Mouse (Mus musculus) liver, adult 2 months (tissue): Measurements from ENCODE around the gene Socs4. TPM values are rescaled to one million over a fixed set of nuclear protein-coding genes. Genes with fewer than 3 reads are reported as not detected.

Experiments used
- DNase-seq: peaks from one replicate; pipeline ENCODE4 v3.0.0-alpha.2; 2011; ENCODE audit warnings: low read depth, low spot score; ENCODE audit errors: extremely low read depth
- H3K27ac ChIP-seq: fragments of 200-500 bp; replicated peaks from 2 replicates; pipeline ENCODE4 v1.5.1; 2012; ENCODE audit warnings: low read depth, mild to moderate bottlenecking, control low read depth, inconsistent platforms, low read length; ENCODE audit not compliant: insufficient read depth
- H3K27me3 ChIP-seq: fragments of 200-500 bp; 2 replicates; pipeline ENCODE4 v1.6.1; 2012; ENCODE audit warnings: mild to moderate bottlenecking, moderate library complexity, low read length, inconsistent platforms; ENCODE audit not compliant: control insufficient read depth, insufficient read depth
- H3K36me3 ChIP-seq: fragments of 200-500 bp; 2 replicates; pipeline ENCODE4 v1.6.1; 2012; ENCODE audit warnings: low read length, inconsistent platforms; ENCODE audit not compliant: control insufficient read depth, insufficient read depth
- H3K4me1 ChIP-seq: fragments of 200-500 bp; 2 replicates; pipeline ENCODE4 v1.6.1; 2011; ENCODE audit warnings: low read length; ENCODE audit not compliant: control insufficient read depth, insufficient read depth
- H3K4me3 ChIP-seq: fragments of 200-500 bp; 2 replicates; pipeline ENCODE4 v1.5.1; 2011; ENCODE audit warnings: low read depth, mild to moderate bottlenecking, control low read depth, low read length, moderate library complexity; ENCODE audit not compliant: insufficient read depth
- H3K79me2 ChIP-seq: fragments of 200-500 bp; 2 replicates; pipeline ENCODE4 v1.6.1; 2012; ENCODE audit warnings: inconsistent platforms, mild to moderate bottlenecking, low read length, moderate library complexity; ENCODE audit not compliant: control insufficient read depth, insufficient read depth
- H3K9ac ChIP-seq: fragments of 200-500 bp; 2 replicates; pipeline ENCODE4 v1.6.1; 2012; ENCODE audit warnings: low read depth, mild to moderate bottlenecking, control low read depth, inconsistent platforms, low read length
- CTCF ChIP-seq: fragments of 200-500 bp; IDR thresholded peaks from 2 replicates; pipeline ENCODE4 v1.5.1; 2011; ENCODE audit warnings: low read depth, low read length, control low read depth
- POLR2A ChIP-seq: fragments of 200-500 bp; IDR thresholded peaks from 2 replicates; pipeline ENCODE4 v1.6.1; 2011; ENCODE audit warnings: low read length, control low read depth; ENCODE audit not compliant: insufficient read depth; ENCODE audit errors: extremely low read depth
- WGBS: fragments of 180-500 bp; shearing (Covaris S2); methylation state at CpG from one replicate; pipeline ENCODE4 v1.1.7; 2018; 5-methylcytosine and 5-hydroxymethylcytosine counted together
- polyA plus RNA-seq: library from polyadenylated mRNA; depleted of rRNA; stranded (reverse); fragments of >200 nt; gene quantifications from 2 replicates; pipeline ENCODE4 v1.2.3, GENCODE M21; 2012
- total RNA-seq: library from RNA; depleted of rRNA; stranded (reverse); fragments of >200 nt; gene quantifications from 2 replicates; pipeline ENCODE4 v1.2.3, GENCODE M21; 2014

Socs4 gene
- total and polyA plus RNA-seq, 2 experiments, result 2.1 to 8.3 TPM

DNA sequence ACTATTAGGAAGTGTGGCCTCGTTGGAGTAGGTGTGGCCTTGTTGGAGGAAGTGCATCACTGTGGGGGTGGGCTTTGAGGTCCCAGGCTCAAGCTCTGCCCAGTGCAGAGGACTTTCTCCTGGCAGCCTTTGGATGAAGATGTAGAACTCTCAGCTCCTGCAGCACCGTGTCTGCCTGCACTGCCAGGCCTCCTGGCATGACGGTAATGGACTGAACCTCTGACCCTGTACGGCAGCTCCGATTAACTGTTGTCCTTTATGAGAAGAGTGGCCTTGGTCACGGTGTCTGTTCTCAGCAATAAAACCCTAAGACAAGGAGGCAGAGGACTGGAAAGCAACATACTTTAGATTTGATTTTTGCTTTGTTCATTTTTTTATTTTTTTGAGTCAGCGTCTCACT, 40.2 kb upstream of the Socs4 start:
- WGBS, result 94% methylated on average over 7 of the region's 7 CpGs
- TF ChIP-seq POLR2A (no peak), CTCF (no peak)
- H3K36me3 ChIP-seq, result no peaks in the 10 kb centered on the region
- no peak overlapping the region for H3K4me3 ChIP-seq
- no peak overlapping the region for H3K9ac ChIP-seq
- no peak for DNase-seq
- H3K27ac ChIP-seq, result no peak overlapping the region
- H3K79me2 ChIP-seq, result no peaks in the 10 kb centered on the region
- no peaks in the 10 kb centered on the region for H3K27me3 ChIP-seq
- no peaks in the 10 kb centered on the region for H3K4me1 ChIP-seq

DNA sequence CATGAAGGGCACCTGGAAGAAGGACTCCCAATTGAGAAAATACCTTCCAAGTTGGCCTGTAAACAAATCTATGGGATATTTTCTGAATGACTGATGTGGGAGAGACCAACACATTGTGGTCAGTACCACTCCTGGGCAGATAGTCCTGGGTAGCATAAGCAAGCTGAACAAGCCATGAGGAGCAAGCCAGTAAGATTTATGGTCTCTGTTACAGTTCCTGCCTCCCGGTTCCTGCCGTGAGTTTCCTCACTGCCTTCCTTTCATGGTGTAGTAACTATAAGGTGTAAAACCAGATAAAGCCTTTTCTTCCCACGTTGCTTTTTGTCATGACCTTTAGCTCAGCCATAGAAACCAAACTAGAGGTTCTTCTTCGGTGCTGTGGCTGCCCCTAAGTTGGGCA, 39.4 kb upstream of the Socs4 start:
- no peak overlapping the region for H3K27ac ChIP-seq
- 91% methylated on average over 4 of the region's 4 CpGs for WGBS

DNA sequence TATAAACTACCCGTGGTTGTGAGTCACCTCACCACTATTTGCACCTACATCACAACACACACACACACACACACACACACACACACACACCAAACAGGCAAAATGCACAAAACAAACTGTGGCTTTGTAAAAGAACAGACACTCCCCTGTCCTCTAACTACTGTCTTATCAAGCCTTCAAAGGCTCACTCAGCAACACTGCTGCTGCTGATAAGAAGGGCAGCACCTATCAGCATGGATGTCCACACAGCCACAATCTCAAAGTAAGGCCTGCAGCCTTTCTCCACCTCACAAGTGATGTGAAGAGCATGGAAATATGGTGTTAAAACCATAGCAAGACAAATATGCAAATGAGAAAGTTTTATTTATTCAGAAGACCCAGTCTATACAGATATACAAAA, 36.1 kb upstream of the Socs4 start:
- H3K36me3 ChIP-seq, result no peaks in the 10 kb centered on the region

More for the DNA sequence above, 39.4 kb upstream of the Socs4 start:
- H3K4me3 ChIP-seq, result no peak overlapping the region
- H3K79me2 ChIP-seq, result no peaks in the 10 kb centered on the region
- DNase-seq, result no peak
- no peak overlapping the region for H3K9ac ChIP-seq
- no peaks in the 10 kb centered on the region for H3K27me3 ChIP-seq
- no peaks in the 10 kb centered on the region for H3K36me3 ChIP-seq
- H3K4me1 ChIP-seq, result no peaks in the 10 kb centered on the region
- no peak for TF ChIP-seq POLR2A
- TF ChIP-seq CTCF, result no peak

DNA sequence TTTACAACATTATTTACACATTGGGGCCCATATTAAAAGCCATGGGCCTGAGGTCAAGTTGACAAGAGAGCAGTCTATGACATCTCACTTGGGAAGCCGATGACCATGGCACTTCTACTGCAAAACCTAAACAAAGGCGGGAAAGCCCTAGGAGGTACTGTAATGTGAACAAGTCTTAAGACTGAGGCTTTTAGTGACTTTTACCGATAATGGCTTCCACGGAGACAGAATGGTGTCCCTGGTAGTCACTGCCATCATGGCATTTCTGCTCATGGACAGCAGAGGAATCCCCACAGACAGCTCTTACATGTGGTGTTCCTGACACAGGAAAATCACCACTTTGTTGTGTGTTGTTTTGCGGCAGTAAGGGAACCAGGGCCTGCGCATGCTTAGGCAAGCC, 35.7 kb upstream of the Socs4 start:
- no peak for DNase-seq
- Histone ChIP-seq H3K9ac (no peak overlapping the region), H3K4me1 (no peaks in the 10 kb centered on the region; the same call in 1 of the 2 replicates), H3K27me3 (no peaks in the 10 kb centered on the region), H3K36me3 (no peaks in the 10 kb centered on the region), H3K4me3 (no peak overlapping the region), H3K79me2 (no peaks in the 10 kb centered on the region), H3K27ac (no peak overlapping the region)
- 95% methylated on average over 6 of the region's 6 CpGs for WGBS
- TF ChIP-seq POLR2A (no peak), CTCF (no peak)

More for the DNA sequence above, 36.1 kb upstream of the Socs4 start:
- no peak for TF ChIP-seq CTCF
- TF ChIP-seq POLR2A, result no peak
- H3K4me3 ChIP-seq, result no peak overlapping the region
- no peaks in the 10 kb centered on the region for H3K27me3 ChIP-seq
- WGBS, result 79% methylated on average over 1 of the region's 1 CpGs
- DNase-seq, result no peak
- H3K9ac ChIP-seq, result no peak overlapping the region
- H3K4me1 ChIP-seq, result no peaks in the 10 kb centered on the region; the same call in 1 of the 2 replicates
- no peak overlapping the region for H3K27ac ChIP-seq
- H3K79me2 ChIP-seq, result no peaks in the 10 kb centered on the region

DNA sequence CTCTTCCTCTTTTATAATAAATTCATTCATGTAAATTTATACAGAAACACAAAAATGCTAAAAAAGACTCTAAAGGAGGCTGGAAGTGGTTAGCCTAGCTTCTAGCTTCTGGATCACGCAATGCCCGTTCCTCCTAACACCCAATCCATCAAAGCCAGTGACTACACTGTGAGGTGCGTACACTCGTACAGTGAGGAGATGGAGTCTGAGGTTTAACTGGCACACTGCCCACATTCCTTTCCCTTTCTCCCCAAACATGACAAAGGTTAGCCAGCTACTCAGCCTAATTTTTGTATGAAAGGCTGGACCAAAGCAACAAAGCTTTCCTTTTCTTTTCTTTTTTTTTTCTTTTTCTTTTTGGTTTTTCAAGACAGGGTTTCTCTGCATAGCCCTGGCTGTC, 34.0 kb upstream of the Socs4 start:
- no peaks in the 10 kb centered on the region for H3K36me3 ChIP-seq
- H3K4me3 ChIP-seq, result no peak overlapping the region
- peak; percentile 39 for DNase-seq
- no peaks in the 10 kb centered on the region for H3K79me2 ChIP-seq
- TF ChIP-seq POLR2A (no peak), CTCF (no peak)
- H3K27ac ChIP-seq, result no peak overlapping the region
- no peaks in the 10 kb centered on the region for H3K27me3 ChIP-seq
- WGBS, result 64% methylated on average over 4 of the region's 4 CpGs
- H3K9ac ChIP-seq, result no peak overlapping the region
- no peaks in the 10 kb centered on the region; the same call in 1 of the 2 replicates for H3K4me1 ChIP-seq

DNA sequence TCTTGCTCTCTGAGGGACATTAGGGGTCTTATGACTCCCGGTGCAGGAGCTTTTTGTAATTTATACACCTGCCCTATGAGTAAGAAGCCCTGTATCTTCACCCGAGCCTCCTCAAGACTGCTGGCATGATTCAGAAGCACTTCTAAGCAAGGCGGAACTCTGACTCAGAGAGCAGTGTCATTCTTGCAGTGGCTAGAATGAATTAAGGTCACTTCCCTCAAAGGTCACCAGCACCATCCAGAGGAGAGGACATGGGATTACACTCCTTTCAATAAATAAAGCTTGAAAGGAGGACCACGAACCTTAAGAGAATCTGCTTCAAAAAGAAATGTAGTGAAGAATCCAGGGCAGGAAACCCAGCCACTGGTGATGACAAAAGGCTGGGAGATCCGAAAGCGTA, 26.9 kb upstream of the Socs4 start:
- no peak overlapping the region for H3K4me3 ChIP-seq
- no peaks in the 10 kb centered on the region for H3K79me2 ChIP-seq
- no peak for TF ChIP-seq CTCF
- TF ChIP-seq POLR2A, result no peak
- H3K4me1 ChIP-seq, result no peaks in the 10 kb centered on the region
- WGBS, result 79% methylated on average over 6 of the region's 6 CpGs
- H3K9ac ChIP-seq, result no peak overlapping the region
- H3K36me3 ChIP-seq, result no peaks in the 10 kb centered on the region
- no peaks in the 10 kb centered on the region for H3K27me3 ChIP-seq
- DNase-seq, result peak; percentile 44
- H3K27ac ChIP-seq, result no peak overlapping the region
